Mouse (Mus musculus) midbrain, embryonic 13.5 days (tissue): ENCODE measurements around the gene Gm10065. TPM values are rescaled to one million over a fixed set of nuclear protein-coding genes. Genes with fewer than 3 reads are reported as not detected.
A peak's percentile ranks its signal among the peaks of the same experiment; 100 is the strongest.
"Not testable (repeated sequence)": the region's sequence is repeated elsewhere in the genome, so short reads cannot be mapped to it uniquely, and the experiment has no call there.

Experiments used
- ATAC-seq: fragments of 200-750 bp; cut with Nextera tagmentation; 2 replicates; pipeline ENCODE4 v1.8.0; 2017; ENCODE audit warnings: mild to moderate bottlenecking, moderate TSS enrichment, moderate library complexity
- H3K27ac ChIP-seq: fragments of 300-500 bp; sonication (generic); 2 replicates; pipeline ENCODE4 v1.5.1; 2015; ENCODE audit warnings: inconsistent platforms, mild to moderate bottlenecking, moderate library complexity
- H3K27me3 ChIP-seq: fragments of 300-500 bp; sonication (generic); 2 replicates; pipeline ENCODE4 v1.6.1; 2015; ENCODE audit warnings: mild to moderate bottlenecking, inconsistent platforms
- H3K36me3 ChIP-seq: fragments of 300-500 bp; sonication (generic); 2 replicates; pipeline ENCODE4 v1.6.1; 2015; ENCODE audit warnings: mild to moderate bottlenecking, inconsistent platforms
- H3K4me1 ChIP-seq: fragments of 300-500 bp; sonication (generic); replicated peaks from 2 replicates; pipeline ENCODE4 v1.6.1; 2015; ENCODE audit warnings: inconsistent platforms
- H3K4me2 ChIP-seq: fragments of 300-500 bp; sonication (generic); replicated peaks from 2 replicates; pipeline ENCODE4 v1.6.1; 2015; ENCODE audit warnings: moderate library complexity, mild to moderate bottlenecking, inconsistent platforms
- H3K4me3 ChIP-seq: fragments of 300-500 bp; sonication (generic); replicated peaks from 2 replicates; pipeline ENCODE4 v1.5.1; 2015; ENCODE audit warnings: mild to moderate bottlenecking, inconsistent platforms
- H3K9ac ChIP-seq: fragments of 300-500 bp; sonication (generic); replicated peaks from 2 replicates; pipeline ENCODE4 v1.6.1; 2015; ENCODE audit warnings: mild to moderate bottlenecking, inconsistent platforms
- H3K9me3 ChIP-seq: fragments of 300-500 bp; sonication (generic); 2 replicates; pipeline ENCODE4 v1.6.1; 2016; ENCODE audit warnings: mild to moderate bottlenecking, inconsistent platforms
- WGBS: fragments of 180-500 bp; shearing (Covaris S2); methylation state at CpG from one replicate; pipeline ENCODE4 v1.1.7; 2015; 5-methylcytosine and 5-hydroxymethylcytosine counted together
- polyA plus RNA-seq: library from polyadenylated mRNA; unstranded; fragments of >200 nt; fragmentation: Nextera tagmentation; extraction: Ambion mirVana; gene quantifications from 2 replicates; pipeline ENCODE4 v1.2.1, GENCODE M21; 2015

The Gm10065 gene
- polyA plus RNA-seq: 3.7 TPM in 1 of 2 replicates, not detected in the other

DNA sequence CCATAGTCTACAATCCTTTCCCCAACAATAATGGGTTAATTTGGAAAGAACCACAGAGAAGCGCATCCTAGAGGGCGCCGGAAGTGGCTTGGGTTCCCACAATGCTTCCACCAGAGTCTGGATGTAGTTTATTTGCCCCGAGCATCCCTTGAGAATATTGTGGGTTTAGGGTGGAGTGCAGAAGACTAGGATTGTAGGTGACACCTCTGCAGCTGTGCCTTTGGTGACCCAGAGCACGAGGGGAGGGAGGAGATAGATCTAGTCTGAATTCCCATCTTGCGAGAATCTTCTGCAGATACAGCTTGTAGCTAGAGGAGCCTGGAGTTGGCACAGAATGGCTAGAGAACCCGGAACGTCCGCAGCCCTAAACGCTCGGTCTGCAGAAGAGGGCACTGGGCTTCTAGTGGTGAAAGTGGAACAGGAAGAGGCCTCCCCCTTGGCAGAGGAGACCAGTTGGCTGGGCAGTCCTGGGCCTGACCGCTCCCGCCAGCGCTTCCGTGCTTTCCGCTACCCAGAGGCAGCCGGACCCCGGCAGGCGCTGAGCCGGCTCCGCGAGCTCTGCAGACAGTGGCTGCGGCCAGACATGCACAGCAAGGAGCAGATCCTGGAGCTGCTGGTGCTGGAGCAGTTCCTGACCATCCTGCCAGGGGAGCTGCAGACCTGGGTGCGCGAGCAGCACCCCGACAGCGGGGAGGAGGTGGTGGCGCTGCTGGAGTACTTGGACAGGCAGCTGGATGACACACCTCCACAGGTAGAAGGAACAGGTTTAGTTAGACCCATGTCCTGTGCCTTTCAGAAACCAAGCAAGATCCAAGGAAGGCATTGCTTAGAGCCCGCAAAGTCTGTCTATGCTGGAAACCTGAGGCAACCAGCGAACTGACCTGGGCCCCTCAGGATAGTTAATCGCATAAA lies at the start of gene Gm10065, which contains the start of gene Zkscan4:
Gm10065 (minus strand) TSS at position 683 of the 912 bp plus-strand sequence.
Zkscan4 (plus strand) TSS at position 149 of the 912 bp plus-strand sequence.
- H3K4me1 ChIP-seq, H3K27me3 ChIP-seq, H3K9me3 ChIP-seq, H3K36me3 ChIP-seq: not testable (repeated sequence)
- H3K27ac ChIP-seq: peak within 1 kb of the TSS; percentile 68
- WGBS: 3% methylated on average over 30 of the region's 31 CpGs
- ATAC-seq: peak; percentile 93
- peak within 1 kb of the TSS; percentile 82 for H3K9ac ChIP-seq
- peak within 1 kb of the TSS; percentile 67 for H3K4me2 ChIP-seq
- H3K4me3 ChIP-seq: peak within 1 kb of the TSS; percentile 68

DNA sequence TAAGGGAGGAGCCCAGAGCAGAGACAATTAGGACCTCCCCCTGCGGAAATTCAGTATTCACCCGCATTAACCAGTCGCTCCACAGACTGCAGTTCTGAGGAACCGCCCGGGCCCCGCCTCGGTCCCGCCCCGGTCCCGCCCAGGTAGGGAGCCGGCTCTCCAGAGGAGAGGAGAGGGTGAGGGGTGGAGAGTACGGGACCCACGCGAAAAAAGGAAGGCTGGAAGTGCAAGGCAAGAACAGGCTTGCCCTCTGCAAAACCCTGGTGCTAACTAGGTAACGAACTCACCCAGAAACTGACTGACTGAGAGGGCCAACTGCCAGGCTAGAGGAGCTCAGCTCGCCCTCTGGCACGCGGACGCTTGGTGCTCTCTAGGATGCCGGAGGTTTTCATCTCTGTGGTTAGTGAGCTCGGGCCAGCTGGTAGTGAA lies 27.0 kb upstream of the Gm10065 start:
- ATAC-seq: peak; percentile 100
- 0% methylated on average over 21 of the region's 21 CpGs for WGBS
- no peaks in the 10 kb centered on the region for H3K9me3 ChIP-seq
- 0 out of 2 replicates have a peak, but pooled peaks cover 5% of the 10 kb centered on the region for H3K27me3 ChIP-seq
- H3K27ac ChIP-seq: peak overlapping the region; percentile 83
- 0 out of 2 replicates have a peak, but pooled peaks cover 3% of the 10 kb centered on the region for H3K4me1 ChIP-seq
- peak overlapping the region; percentile 77 for H3K9ac ChIP-seq
- peak overlapping the region; percentile 64 for H3K4me2 ChIP-seq
- H3K36me3 ChIP-seq: no peaks in the 10 kb centered on the region
- peak overlapping the region; percentile 70 for H3K4me3 ChIP-seq

DNA sequence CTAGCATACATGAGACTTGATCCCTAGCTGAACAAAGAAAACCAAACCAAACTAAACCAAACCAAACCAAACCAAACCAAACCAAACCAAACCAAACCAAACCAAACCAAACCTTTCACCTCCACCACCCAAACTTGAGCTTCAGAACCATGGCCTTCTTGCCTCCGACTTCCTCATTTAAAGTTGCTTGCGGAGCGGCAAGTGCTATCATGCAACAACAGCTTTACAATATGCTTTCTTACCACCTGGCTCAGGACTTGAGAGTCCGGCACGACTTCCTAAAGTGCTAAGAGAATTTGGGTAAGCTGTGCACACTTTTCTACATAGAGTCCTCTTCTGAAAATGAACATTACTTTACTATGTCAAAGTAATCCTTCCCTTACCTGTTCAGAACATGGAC lies 23.1 kb upstream of the Gm10065 start:
- Histone ChIP-seq H3K4me2 (no peak overlapping the region), H3K9me3 (no peaks in the 10 kb centered on the region), H3K36me3 (no peaks in the 10 kb centered on the region), H3K4me3 (no peak overlapping the region), H3K27ac (no peak overlapping the region), H3K9ac (no peak overlapping the region), H3K4me1 (0 out of 2 replicates have a peak, but pooled peaks cover 3% of the 10 kb centered on the region), H3K27me3 (0 out of 2 replicates have a peak, but pooled peaks cover 5% of the 10 kb centered on the region)
- ATAC-seq: no peak
- WGBS: 87% methylated on average over 5 of the region's 5 CpGs

DNA sequence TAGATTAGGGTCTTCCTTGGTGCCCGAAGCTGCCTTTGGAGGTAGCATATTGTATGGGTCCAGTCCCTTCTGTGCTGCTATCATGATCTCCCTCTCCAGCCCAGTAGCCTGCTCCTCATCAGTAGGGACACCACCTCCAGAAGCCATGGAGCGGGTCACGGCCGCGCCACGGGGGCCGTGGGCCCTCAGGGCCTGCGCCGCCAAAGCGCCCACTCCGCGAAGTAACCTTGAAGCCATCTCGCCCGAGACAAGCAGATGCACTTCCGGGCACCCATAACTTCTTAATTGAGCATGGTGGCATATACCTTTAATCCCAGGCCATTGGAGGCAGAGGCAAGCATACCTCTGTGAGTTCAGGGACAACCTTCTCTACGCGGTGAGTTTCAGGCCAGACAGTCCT lies 21.9 kb upstream of the Gm10065 start, which contains the start of gene Gm11273:
Gm11273 (minus strand) TSS at position 237 of the 400 bp plus-strand sequence.
- not testable (repeated sequence) for H3K4me2 ChIP-seq, H3K36me3 ChIP-seq, H3K27me3 ChIP-seq, H3K27ac ChIP-seq, H3K4me3 ChIP-seq, H3K9me3 ChIP-seq, H3K9ac ChIP-seq, H3K4me1 ChIP-seq, ATAC-seq
- 95% methylated on average over 17 of the region's 17 CpGs for WGBS

DNA sequence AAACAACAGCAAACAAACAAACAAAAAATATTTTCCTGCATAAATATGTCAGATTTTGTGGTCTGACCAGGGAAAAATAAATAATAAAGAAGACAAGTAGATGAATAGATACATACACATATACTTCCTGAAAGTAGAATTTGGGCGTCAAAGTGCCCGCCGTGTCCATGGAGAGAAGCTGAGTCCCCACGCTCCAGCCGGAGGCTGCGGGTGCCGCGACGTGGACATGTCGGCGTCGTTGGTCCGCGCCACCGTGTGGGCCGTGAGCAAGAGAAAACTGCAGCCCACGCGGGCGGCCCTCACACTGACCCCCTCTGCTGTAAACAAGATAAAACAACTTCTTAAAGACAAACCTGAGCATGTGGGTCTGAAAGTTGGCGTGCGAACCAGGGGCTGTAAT lies 15.8 kb upstream of the Gm10065 start, which contains the start of gene AK157302:
AK157302 (plus strand) TSS at position 144 of the 400 bp plus-strand sequence.
- Histone ChIP-seq H3K9ac (no peak within 1 kb of the TSS), H3K27me3 (no peaks in the 10 kb centered on the region), H3K4me2 (no peak within 1 kb of the TSS), H3K4me1 (no peaks in the 10 kb centered on the region), H3K4me3 (no peak within 1 kb of the TSS), H3K36me3 (no peaks in the 10 kb centered on the region), H3K27ac (no peak within 1 kb of the TSS), H3K9me3 (no peaks in the 10 kb centered on the region)
- no peak for ATAC-seq
- 94% methylated on average over 21 of the region's 21 CpGs for WGBS

DNA sequence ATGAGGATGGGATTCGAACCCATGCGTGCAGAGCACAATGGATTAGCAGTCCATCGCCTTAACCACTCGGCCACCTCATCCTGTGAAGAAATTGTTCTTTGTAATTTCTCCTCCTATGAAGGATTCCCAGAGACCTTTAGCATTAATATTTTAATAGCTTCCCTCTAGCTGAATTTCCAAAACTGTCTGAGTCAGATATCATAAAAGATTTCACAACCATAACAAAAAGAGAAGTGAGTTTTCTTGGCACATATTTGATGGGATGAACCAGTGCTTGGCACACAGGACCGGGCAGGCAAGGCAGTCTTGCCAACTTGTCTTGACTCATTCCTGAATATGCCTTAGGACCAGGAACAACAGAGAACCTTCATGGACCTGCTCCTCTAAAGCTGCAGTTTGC lies 13.6 kb upstream of the Gm10065 start:
- Histone ChIP-seq H3K9me3 (no peaks in the 10 kb centered on the region), H3K27ac (no peak overlapping the region), H3K4me3 (no peak overlapping the region), H3K4me1 (no peaks in the 10 kb centered on the region), H3K36me3 (no peaks in the 10 kb centered on the region; the same call in 1 of the 2 replicates), H3K9ac (no peak overlapping the region), H3K27me3 (no peaks in the 10 kb centered on the region), H3K4me2 (no peak overlapping the region)
- ATAC-seq: no peak
- WGBS: 95% methylated on average over 5 of the region's 5 CpGs

DNA sequence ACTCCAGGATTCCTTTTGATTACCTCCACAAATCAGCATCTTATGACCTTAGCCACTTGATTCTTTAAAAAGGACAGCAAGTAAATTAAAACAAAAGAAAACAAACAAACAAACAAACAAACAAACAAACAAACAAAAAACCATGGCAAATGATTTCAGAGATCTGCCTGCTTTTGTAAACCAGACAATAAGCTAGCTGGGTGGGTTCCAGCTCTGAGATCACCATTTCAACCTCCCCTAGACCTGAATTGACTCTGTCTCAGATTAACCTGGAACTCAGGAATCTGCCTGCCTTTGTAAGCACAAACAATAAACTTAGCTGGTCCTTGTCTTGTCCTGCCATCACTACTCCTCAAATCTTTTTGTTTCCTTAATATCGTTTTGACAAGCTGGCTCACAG lies 7.6 kb upstream of the Gm10065 start:
- H3K4me2 ChIP-seq: no peak overlapping the region
- no peak for ATAC-seq
- H3K27ac ChIP-seq: no peak overlapping the region
- H3K9ac ChIP-seq: no peak overlapping the region
- WGBS: 93% methylated on average over 1 of the region's 1 CpGs
- no peak overlapping the region for H3K4me3 ChIP-seq
- H3K9me3 ChIP-seq: no peaks in the 10 kb centered on the region
- H3K4me1 ChIP-seq: no peaks in the 10 kb centered on the region
- H3K27me3 ChIP-seq: no peaks in the 10 kb centered on the region
- H3K36me3 ChIP-seq: peaks cover 33% of the 10 kb centered on the region

DNA sequence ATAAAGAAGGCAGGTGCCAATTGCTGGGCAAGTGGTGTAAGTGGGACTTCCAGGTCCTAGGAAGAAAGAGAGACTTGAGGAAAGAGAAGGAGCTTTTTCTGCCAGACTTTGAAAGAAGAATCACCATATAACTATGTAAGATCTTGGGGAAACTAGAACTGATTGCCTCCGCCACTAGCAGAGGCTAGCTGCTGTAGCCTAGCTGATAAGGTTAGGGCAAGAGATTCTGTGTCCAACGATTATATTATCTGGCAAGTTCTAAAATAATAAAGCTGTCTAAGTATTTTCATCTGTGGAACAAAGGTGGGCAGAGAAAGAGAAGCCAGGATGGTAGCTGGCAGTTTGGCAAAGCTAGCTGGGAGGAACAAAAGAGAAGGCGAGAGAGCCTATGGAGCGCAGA lies 6.8 kb downstream of the Gm10065 start:
- Histone ChIP-seq H3K4me2 (no peak overlapping the region), H3K4me3 (no peak overlapping the region), H3K9ac (no peak overlapping the region), H3K4me1 (0 out of 2 replicates have a peak, but pooled peaks cover 4% of the 10 kb centered on the region), H3K36me3 (no peaks in the 10 kb centered on the region), H3K27me3 (peaks cover 14% of the 10 kb centered on the region; the same call in 1 of the 2 replicates), H3K27ac (no peak overlapping the region), H3K9me3 (no peaks in the 10 kb centered on the region)
- ATAC-seq: no peak
- 21% methylated on average over 4 of the region's 4 CpGs for WGBS

DNA sequence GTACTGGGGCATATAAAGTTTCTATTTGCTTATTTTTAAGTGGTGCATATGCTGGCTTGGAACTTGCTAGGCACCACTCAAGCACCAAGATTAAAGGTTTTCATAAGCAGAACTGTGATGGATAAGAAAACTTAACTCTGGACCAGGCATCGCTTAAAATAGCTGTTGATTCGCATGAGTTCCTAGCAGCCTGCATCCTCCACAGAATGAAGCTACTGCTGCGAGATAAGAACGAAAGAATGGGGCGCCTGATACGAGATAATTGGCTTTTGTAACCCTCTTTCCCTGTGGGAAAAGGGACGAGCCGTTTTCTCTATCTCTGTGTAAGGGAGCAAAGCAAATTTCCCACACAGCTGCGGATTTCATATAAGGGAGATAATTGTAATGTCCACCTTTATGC lies 10.1 kb downstream of the Gm10065 start:
- Histone ChIP-seq H3K27me3 (peaks cover 18% of the 10 kb centered on the region), H3K4me1 (0 out of 2 replicates have a peak, but pooled peaks cover 4% of the 10 kb centered on the region), H3K27ac (no peak overlapping the region), H3K36me3 (no peaks in the 10 kb centered on the region), H3K9ac (no peak overlapping the region), H3K9me3 (no peaks in the 10 kb centered on the region), H3K4me3 (peak overlapping the region; percentile 61; the same call in 1 of the 2 replicates), H3K4me2 (peak overlapping the region; percentile 78)
- 12% methylated on average over 9 of the region's 9 CpGs for WGBS
- ATAC-seq: no peak

DNA sequence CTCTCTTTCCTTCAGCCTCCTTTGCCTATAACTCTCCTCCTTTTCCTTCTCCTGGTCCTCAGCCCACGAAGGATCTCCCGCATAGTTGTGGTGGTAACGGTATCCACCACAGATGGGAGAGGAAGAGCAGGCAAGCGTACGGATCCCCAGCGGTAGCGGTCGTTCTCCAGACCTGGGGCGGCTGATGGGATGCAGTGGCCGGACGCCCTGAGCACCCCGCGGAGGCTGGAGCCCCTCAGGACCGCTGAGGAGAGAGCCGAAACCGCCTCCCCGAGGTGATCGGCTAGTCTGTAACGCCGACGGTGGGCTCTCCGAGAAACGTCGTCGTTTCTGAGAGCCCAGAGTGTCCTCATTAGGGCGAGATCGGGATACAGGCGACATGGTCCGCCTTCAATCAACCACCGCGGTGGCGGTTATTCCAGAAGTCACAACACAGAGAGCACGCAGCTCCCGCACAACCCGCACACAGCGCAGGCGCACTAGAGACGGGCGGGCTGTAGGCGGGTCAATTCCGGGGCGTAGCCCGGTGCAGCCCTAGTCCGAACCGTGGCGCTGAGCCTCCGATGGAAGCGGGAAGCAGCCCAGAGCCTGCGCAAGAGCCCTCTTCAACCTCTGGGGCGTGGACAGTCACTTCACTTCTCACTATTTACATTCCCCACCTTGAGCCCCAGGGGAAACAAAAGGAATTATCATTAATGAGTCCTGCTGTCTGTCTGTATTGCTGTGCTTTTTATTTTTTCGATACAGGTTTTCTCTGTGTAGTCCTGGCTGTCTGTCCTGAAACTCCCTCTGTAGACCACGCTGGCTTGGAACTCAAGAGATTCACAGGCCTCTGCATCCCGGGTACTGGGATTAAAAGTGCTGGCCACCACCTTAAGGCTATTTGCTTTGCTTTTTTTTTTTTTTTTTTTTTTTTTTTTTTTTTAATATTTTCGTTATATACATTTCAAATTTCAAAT lies 10.9 kb downstream of the Gm10065 start, which contains the start of gene Nkapl:
Nkapl (minus strand) TSS at position 449 of the 959 bp plus-strand sequence.
- peak within 1 kb of the TSS; percentile 61 for H3K4me3 ChIP-seq
- peak within 1 kb of the TSS; percentile 78 for H3K4me2 ChIP-seq
- ATAC-seq: peak; percentile 100
- peaks cover 18% of the 10 kb centered on the region for H3K27me3 ChIP-seq
- H3K27ac ChIP-seq: peak within 1 kb of the TSS; percentile 62
- H3K36me3 ChIP-seq: no peaks in the 10 kb centered on the region
- peak within 1 kb of the TSS; percentile 81 for H3K9ac ChIP-seq
- 0 out of 2 replicates have a peak, but pooled peaks cover 4% of the 10 kb centered on the region for H3K4me1 ChIP-seq
- under 1% methylated on average over 54 of the region's 54 CpGs for WGBS
- 0 out of 2 replicates have a peak, but pooled peaks cover under 1% of the 10 kb centered on the region for H3K9me3 ChIP-seq

DNA sequence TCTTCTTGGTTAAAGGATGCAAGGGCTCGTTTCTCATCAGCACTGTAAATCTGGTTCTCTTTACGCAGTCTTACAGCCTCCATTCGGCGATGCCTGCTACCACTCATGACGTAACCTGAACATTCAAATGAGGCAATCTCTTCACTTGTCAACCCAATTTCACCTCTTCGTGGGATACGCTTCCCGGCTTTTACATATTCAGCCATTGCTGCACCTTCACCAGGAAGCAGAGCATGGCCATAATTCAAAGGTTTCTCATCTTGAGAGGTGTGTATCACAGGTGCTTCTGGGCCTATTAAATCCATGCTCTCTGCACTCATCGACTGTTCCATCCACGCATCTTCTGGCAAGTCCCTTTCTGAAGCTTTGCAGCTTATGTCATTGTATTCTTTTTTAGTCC lies 11.9 kb downstream of the Gm10065 start:
- Histone ChIP-seq H3K9ac (no peak overlapping the region), H3K4me2 (no peak overlapping the region; the same call in 1 of the 2 replicates), H3K9me3 (0 out of 2 replicates have a peak, but pooled peaks cover 4% of the 10 kb centered on the region), H3K36me3 (no peaks in the 10 kb centered on the region), H3K27me3 (peaks cover 18% of the 10 kb centered on the region), H3K4me3 (peak overlapping the region; percentile 61; the same call in 1 of the 2 replicates), H3K4me1 (0 out of 2 replicates have a peak, but pooled peaks cover 4% of the 10 kb centered on the region), H3K27ac (no peak overlapping the region)
- no peak for ATAC-seq
- WGBS: 87% methylated on average over 10 of the region's 10 CpGs
